Mouse (Mus musculus) stomach, postnatal 0 days (tissue): ENCODE measurements around the gene Khnyn.

Experiments used
- CTCF ChIP-seq: IDR thresholded peaks from 2 replicates; pipeline ENCODE4 v1.5.1; 2016; ENCODE audit warnings: antibody characterized with exemption, low read depth, mild to moderate bottlenecking, moderate library complexity
- EP300 ChIP-seq: optimal IDR thresholded peaks from 2 replicates; pipeline ENCODE3; 2016; ENCODE audit warnings: antibody characterized with exemption

DNA sequence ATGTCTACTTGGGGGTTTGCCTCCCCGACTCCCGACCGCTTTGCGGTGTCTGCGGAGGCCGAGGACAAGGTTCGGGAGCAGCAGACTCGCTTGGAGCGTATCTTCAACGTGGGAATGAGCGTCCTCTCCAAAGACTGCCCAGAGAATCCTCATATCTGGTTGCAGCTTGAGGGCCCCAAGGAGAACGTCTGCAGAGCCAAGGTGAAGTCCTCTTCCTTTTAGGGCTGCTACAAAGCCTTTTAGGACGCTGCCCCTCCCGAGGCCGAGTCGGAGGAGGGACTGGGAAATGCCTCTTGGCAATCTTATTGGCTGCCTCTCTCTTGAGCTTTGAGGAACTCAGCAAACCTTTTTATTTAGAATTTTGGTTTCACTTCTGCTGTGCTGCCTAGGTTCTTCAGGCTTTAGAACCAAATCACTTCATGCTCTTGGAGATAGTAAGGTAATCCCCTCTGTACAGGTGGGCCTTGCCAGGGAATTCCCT, 1.1 kb downstream of the Khnyn start:
- TF ChIP-seq CTCF: no peak
- no peak for TF ChIP-seq EP300
